Comparison of ENCODE assay signal across 15 mouse cellular contexts in genomic region chr10:120820781-120821300, GRCm38 (mm10).
DNase-seq lines count a peak whose midpoint lies in the region; ATAC-seq and TF ChIP-seq lines count a peak whose summit lies in the region.
"Had no signal": no experiment of that assay in that cellular context is flagged by ENCODE, and none has a peak within 500 bp of the region (broad histone marks: within the 10 kb centered on the region; RNA-seq: fewer than 3 reads in every experiment).

No protein-coding gene starts in this region.

- no peak overlapping the region for H3K9ac ChIP-seq in stomach, embryonic 14.5 days (replicated peaks; ENCODE audit: low read depth, low read length)
- H3K9ac ChIP-seq in stomach, postnatal 0 days (ENCODE audit: low read length): no peak overlapping the region
- H3K9ac ChIP-seq: hindbrain, embryonic 13.5 days; liver, embryonic 13.5 days had no signal

- H3K9me3 ChIP-seq in stomach, embryonic 14.5 days (ENCODE audit: control insufficient read depth, low read depth, low read length): no peaks in the 10 kb centered on the region
- H3K9me3 ChIP-seq in stomach, postnatal 0 days (ENCODE audit: control insufficient read depth, low read length): no peaks in the 10 kb centered on the region
- H3K9me3 ChIP-seq in forebrain, embryonic 10.5 days: no peaks in the 10 kb centered on the region
- no peaks in the 10 kb centered on the region for H3K9me3 ChIP-seq in limb, embryonic 10.5 days (replicated peaks)
- H3K9me3 ChIP-seq: hindbrain, embryonic 13.5 days; liver, embryonic 13.5 days had no signal

- H3K4me1 ChIP-seq in stomach, embryonic 14.5 days (ENCODE audit: control insufficient read depth, insufficient read depth, low read length): peaks cover 16% of the 10 kb centered on the region
- H3K4me1 ChIP-seq in stomach, postnatal 0 days (replicated peaks; ENCODE audit: control insufficient read depth, insufficient read depth): no peaks in the 10 kb centered on the region
- H3K4me1 ChIP-seq in forebrain, embryonic 10.5 days: peaks cover 81% of the 10 kb centered on the region
- H3K4me1 ChIP-seq in limb, embryonic 10.5 days: peaks cover 40% of the 10 kb centered on the region

- no peak for DNase-seq in stomach, postnatal 0 days (ENCODE audit: low spot score)
- no peak for DNase-seq in forebrain, embryonic 10.5 days (ENCODE audit: extremely low spot score, low spot score)
- no peak for DNase-seq in limb, embryonic 10.5 days (ENCODE audit: low spot score)
- no peak for DNase-seq in B cell, adult 2 months
- DNase-seq in adrenal gland, postnatal 25 days: no peak
- DNase-seq: cerebellum, adult 11 months; cerebellum, postnatal 25 days; gastrocnemius, postnatal 14 days; kidney, adult 11 months; kidney, postnatal 14 days; liver, embryonic 13.5 days; thymus, postnatal 25 days had no signal

- 48% methylated on average over 12 of the region's 12 CpGs for WGBS in stomach, embryonic 14.5 days
- 53% methylated on average over 12 of the region's 12 CpGs for WGBS in stomach, postnatal 0 days
- 24% methylated on average over 12 of the region's 12 CpGs for WGBS in forebrain, embryonic 10.5 days
- 56% methylated on average over 12 of the region's 12 CpGs for WGBS in limb, embryonic 10.5 days

- H3K4me2 ChIP-seq in stomach, embryonic 14.5 days (replicated peaks; ENCODE audit: low read depth, low read length): no peak overlapping the region
- no peak overlapping the region for H3K4me2 ChIP-seq in stomach, postnatal 0 days (replicated peaks; ENCODE audit: low read depth)
- H3K4me2 ChIP-seq: hindbrain, embryonic 13.5 days; liver, embryonic 13.5 days had no signal

- H3K36me3 ChIP-seq in stomach, embryonic 14.5 days (ENCODE audit: control insufficient read depth, insufficient read depth, low read length): no peaks in the 10 kb centered on the region
- no peaks in the 10 kb centered on the region for H3K36me3 ChIP-seq in stomach, postnatal 0 days (ENCODE audit: control insufficient read depth, insufficient read depth, low read length)
- H3K36me3 ChIP-seq in forebrain, embryonic 10.5 days (replicated peaks): no peaks in the 10 kb centered on the region
- H3K36me3 ChIP-seq in limb, embryonic 10.5 days: no peaks in the 10 kb centered on the region
- H3K36me3 ChIP-seq: hindbrain, embryonic 13.5 days; liver, embryonic 13.5 days had no signal

- no peak overlapping the region for H3K4me3 ChIP-seq in stomach, embryonic 14.5 days (ENCODE audit: low read depth, low read length)
- no peak overlapping the region for H3K4me3 ChIP-seq in stomach, postnatal 0 days (ENCODE audit: low read depth, low read length)
- H3K4me3 ChIP-seq in forebrain, embryonic 10.5 days: peak overlapping the region; percentile 22
- H3K4me3 ChIP-seq in limb, embryonic 10.5 days: no peak overlapping the region; the same call in 1 of the 2 replicates
- H3K4me3 ChIP-seq: hindbrain, embryonic 13.5 days; liver, embryonic 13.5 days had no signal

- ATAC-seq in stomach, embryonic 14.5 days (ENCODE audit: insufficient number of reproducible peaks, insufficient read depth, low FRiP score, low read depth): no peak
- no peak for ATAC-seq in stomach, postnatal 0 days (ENCODE audit: low FRiP score, low TSS enrichment)
- ATAC-seq in erythroid progenitor cell, adult 5-6 weeks (replicated peaks; ENCODE audit: low FRiP score, poor library complexity, severe bottlenecking): no peak

- TF ChIP-seq CTCF in stomach, postnatal 0 days (IDR thresholded peaks at IDR 0.05; ENCODE audit: low read depth): no peak

- no peaks in the 10 kb centered on the region for H3K27me3 ChIP-seq in stomach, embryonic 14.5 days (ENCODE audit: control insufficient read depth, insufficient read depth, low read length)
- H3K27me3 ChIP-seq in stomach, postnatal 0 days (ENCODE audit: control insufficient read depth, insufficient read depth, low read length): no peaks in the 10 kb centered on the region
- no peaks in the 10 kb centered on the region for H3K27me3 ChIP-seq in forebrain, embryonic 10.5 days (ENCODE audit: poor library complexity, severe bottlenecking)
- H3K27me3 ChIP-seq in limb, embryonic 10.5 days (ENCODE audit: low read depth, poor library complexity, severe bottlenecking): no peaks in the 10 kb centered on the region
- H3K27me3 ChIP-seq: hindbrain, embryonic 13.5 days; liver, embryonic 13.5 days had no signal

- no peak for TF ChIP-seq EP300 in stomach, postnatal 0 days (optimal IDR thresholded peaks at IDR 0.05)

- H3K27ac ChIP-seq in stomach, embryonic 14.5 days (ENCODE audit: low read length): peak overlapping the region; percentile 70; the same call in 1 of the 2 replicates
- H3K27ac ChIP-seq in stomach, postnatal 0 days (replicated peaks): no peak overlapping the region
- peak overlapping the region; percentile 90 for H3K27ac ChIP-seq in forebrain, embryonic 10.5 days
- H3K27ac ChIP-seq in limb, embryonic 10.5 days: peak overlapping the region; percentile 74
- H3K27ac ChIP-seq: hindbrain, embryonic 13.5 days; liver, embryonic 13.5 days had no signal
